Comparison of ENCODE assay signal across 8 mouse cellular contexts in genomic region chr16:18858551-18858950, GRCm38 (mm10). TPM values are rescaled to one million over a fixed set of nuclear protein-coding genes. Genes with fewer than 3 reads are reported as not detected.
A peak's percentile ranks its signal among the peaks of the same experiment; 100 is the strongest.
DNase-seq lines count a peak whose midpoint lies in the region; ATAC-seq lines count a peak whose summit lies in the region.

No protein-coding gene starts in this region.

- no peaks in the 10 kb centered on the region for H3K9me3 ChIP-seq in heart, embryonic 11.5 days (replicated peaks; ENCODE audit: control insufficient read depth, low read length)

- peak; percentile 64 to 68 for DNase-seq in heart, adult 18-20 months
- DNase-seq in 3134 (ENCODE audit: extremely low read depth, insufficient read length, low spot score), result peak; percentile 24
- peak; percentile 55 for DNase-seq in NIH3T3 (ENCODE audit: low read depth)
- peak; percentile 30 to 57 for DNase-seq in cerebellum, postnatal 36 days
- peak; percentile 64 for DNase-seq in layer of hippocampus, adult 9-11 months
- DNase-seq in splenic B cell, adult 2 months (ENCODE audit: low read depth, low spot score), result peak; percentile 71
- DNase-seq in urinary bladder, postnatal 36 days (ENCODE audit: low spot score in 2 of 2), result no peak

- H3K4me2 ChIP-seq in heart, embryonic 11.5 days, result no peak overlapping the region

- H3K9ac ChIP-seq in heart, embryonic 11.5 days (ENCODE audit: low read depth, low read length), result no peak overlapping the region

- no peaks in the 10 kb centered on the region for H3K36me3 ChIP-seq in heart, embryonic 11.5 days (ENCODE audit: control insufficient read depth, insufficient read depth, low read length)
- H3K36me3 ChIP-seq in splenic B cell, adult 2 months (ENCODE audit: control insufficient read depth, insufficient read depth, low read length, poor library complexity, severe bottlenecking), result no peaks in the 10 kb centered on the region

- H3K27me3 ChIP-seq in heart, embryonic 11.5 days (ENCODE audit: control insufficient read depth, insufficient read depth, low read length), result no peaks in the 10 kb centered on the region
- no peaks in the 10 kb centered on the region for H3K27me3 ChIP-seq in splenic B cell, adult 2 months (ENCODE audit: control insufficient read depth, insufficient read depth, low read length, poor library complexity, severe bottlenecking)

- H3K27ac ChIP-seq in heart, embryonic 11.5 days (ENCODE audit: low read depth, low read length), result no peak overlapping the region

- no peak overlapping the region for H3K4me3 ChIP-seq in heart, embryonic 11.5 days (ENCODE audit: low read depth, low read length)

- H3K4me1 ChIP-seq in heart, embryonic 11.5 days (ENCODE audit: control insufficient read depth, insufficient read depth, low read length), result no peaks in the 10 kb centered on the region

- ATAC-seq in heart, embryonic 11.5 days (replicated peaks; ENCODE audit: insufficient number of reproducible peaks, low FRiP score, low TSS enrichment), result no peak

RNA-seq across cellular contexts. Expression of gene Mrpl40, which starts 18.1 kb away (rescaled TPM):
- 10 to 100 TPM; 52.3 to 53.0 TPM for total RNA-seq in heart, adult 18-20 months (2021)
- 93.8 and 105 TPM in 2 replicates for polyA plus RNA-seq in heart, embryonic 11.5 days (2014; fragmentation: Nextera tagmentation; extraction: Ambion mirVana)

RNA-seq across cellular contexts. Expression of gene Hira, which starts 18.3 kb away (rescaled TPM):
- 10 to 100 TPM; 19.2 to 21.6 TPM for total RNA-seq in heart, adult 18-20 months (2021)
- polyA plus RNA-seq in heart, embryonic 11.5 days (2014; fragmentation: Nextera tagmentation; extraction: Ambion mirVana), result 9.2 and 9.8 TPM in 2 replicates

RNA-seq across cellular contexts. Expression of gene Gm28539, which starts 22.2 kb away (rescaled TPM):
- 1 to 10 TPM in 1 of 2 experiments, not detected in 1; 1.9 TPM for total RNA-seq in heart, adult 18-20 months (2021)
- not detected in 2 replicates for polyA plus RNA-seq in heart, embryonic 11.5 days (2014; fragmentation: Nextera tagmentation; extraction: Ambion mirVana)

RNA-seq across cellular contexts. Expression of gene 2510002D24Rik, which starts 22.2 kb away (rescaled TPM):
- total RNA-seq in heart, adult 18-20 months (2021), result 10 to 100 TPM; 26.0 to 30.1 TPM
- polyA plus RNA-seq in heart, embryonic 11.5 days (2014; fragmentation: Nextera tagmentation; extraction: Ambion mirVana), result 32.3 and 35.6 TPM in 2 replicates

RNA-seq across cellular contexts. Expression of gene Cdc45, which starts 46.8 kb away (rescaled TPM):
- total RNA-seq in heart, adult 18-20 months (2021), result 1 to 10 TPM; 2.1 to 3.2 TPM
- polyA plus RNA-seq in heart, embryonic 11.5 days (2014; fragmentation: Nextera tagmentation; extraction: Ambion mirVana), result 39.7 and 41.5 TPM in 2 replicates

Comparison
In these comparisons a context has a peak if more than half of its experiments do, and no peak if none do; other contexts are left out.
1. DNase-seq: peak in heart, adult 18-20 months (2 of 2), 3134 (single experiment), NIH3T3 (single experiment), cerebellum, postnatal 36 days (2 of 2), layer of hippocampus, adult 9-11 months (single experiment) and splenic B cell, adult 2 months (single experiment); none in urinary bladder, postnatal 36 days (0 of 2).